Mouse (Mus musculus) brain, embryonic 18.5 days (tissue): Measurements from ENCODE around the gene Ptafr.
"Not testable (repeated sequence)": the region's sequence is repeated elsewhere in the genome, so short reads cannot be mapped to it uniquely, and the experiment has no call there.

ENCODE experiments used
- DNase-seq: peaks from one replicate; pipeline ENCODE4 v3.0.0-alpha.2; 2012; ENCODE audit warnings: low read depth, low spot score

Gene Ptafr

GRCm38 (mm10) chr4:132555550-132555949 lies 8.3 kb upstream of the Ptafr start:
- DNase-seq, result not testable (repeated sequence)

GRCm38 (mm10) chr4:132563261-132563660 lies 606 bp upstream of the Ptafr start:
- no peak for DNase-seq

DNA sequence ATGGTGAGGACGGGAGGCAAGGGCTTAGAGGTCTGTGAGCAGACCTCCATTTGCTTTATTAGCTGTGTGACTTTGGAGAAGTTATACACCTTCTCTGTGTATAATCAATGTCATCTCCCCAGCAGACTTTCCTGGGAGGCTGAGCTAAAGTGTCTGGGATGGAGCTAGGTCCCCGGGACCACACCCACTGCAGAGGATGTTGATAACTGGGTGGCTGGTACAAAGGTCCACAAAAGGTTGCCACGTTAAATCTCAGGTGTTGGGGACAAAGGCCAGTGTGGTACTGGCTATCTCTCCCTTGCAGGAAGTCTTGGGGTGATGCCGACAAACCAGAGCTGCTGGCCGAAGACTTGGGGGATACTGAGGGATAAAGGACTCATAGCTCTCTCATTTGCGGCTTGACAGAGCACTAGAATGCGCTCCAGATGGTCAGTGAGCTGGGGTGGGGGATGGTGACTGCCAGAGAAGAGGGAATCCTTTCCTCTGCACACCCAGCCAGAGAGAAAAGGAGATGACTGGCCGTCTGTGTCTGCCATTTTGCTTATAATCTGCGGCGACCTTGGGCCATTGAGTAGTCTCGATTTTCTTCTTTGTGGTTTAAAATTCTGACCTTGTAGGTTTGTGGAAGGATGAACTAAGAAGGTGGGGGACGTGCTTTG lies 1.4 kb downstream of the Ptafr start:
- no peak for DNase-seq

DNA sequence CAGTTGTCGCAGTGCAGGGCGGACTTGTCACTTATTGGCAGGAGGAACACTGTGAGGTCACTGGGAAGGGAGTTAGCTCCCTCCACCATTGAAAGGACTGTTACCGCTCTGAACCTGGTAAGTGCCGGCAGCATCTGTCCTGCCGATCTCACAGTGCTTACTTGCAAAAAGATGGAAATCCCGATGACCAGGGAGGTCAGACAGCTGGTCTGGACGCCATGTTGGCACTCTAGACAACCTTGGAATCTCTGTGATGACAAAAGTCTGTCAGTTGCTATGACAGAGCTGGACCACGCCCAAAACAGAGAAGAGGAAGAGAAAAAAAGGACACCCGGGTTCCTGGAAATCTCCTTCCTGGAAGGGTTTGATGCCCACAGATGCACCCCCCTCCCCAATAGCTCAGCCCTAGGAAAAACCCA lies 3.5 kb downstream of the Ptafr start:
- DNase-seq, result no peak

GRCm38 (mm10) chr4:132569115-132569514 lies 5.2 kb downstream of the Ptafr start:
- no peak for DNase-seq

GRCm38 (mm10) chr4:132571190-132571589 lies 7.3 kb downstream of the Ptafr start:
- no peak for DNase-seq

- DNase-seq, result no peak
Observed at GRCm38 (mm10) chr4:132573327-132573726, 9.5 kb downstream of the Ptafr start.

GRCm38 (mm10) chr4:132574809-132575347 lies 11.0 kb downstream of the Ptafr start:
- no peak for DNase-seq

DNA sequence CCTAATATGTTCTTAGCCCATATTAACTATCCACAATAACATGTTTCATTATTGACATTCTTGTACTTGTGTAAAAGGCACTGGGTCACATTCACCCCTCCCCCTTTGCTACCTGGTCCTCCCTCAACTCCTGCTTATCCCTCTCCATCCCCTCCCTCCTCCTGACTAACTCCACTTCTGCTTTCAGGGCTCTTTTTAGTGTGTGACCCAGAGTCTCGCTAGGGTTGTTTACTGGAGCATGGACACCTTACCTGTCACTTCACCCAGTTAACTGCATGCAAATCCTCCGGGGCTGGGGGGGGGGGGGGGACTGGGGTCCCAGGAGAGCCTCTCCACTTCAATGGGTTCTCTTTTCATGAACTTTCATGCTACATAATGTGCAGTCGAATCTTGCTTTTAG lies 19.9 kb downstream of the Ptafr start:
- no peak for DNase-seq

DNA sequence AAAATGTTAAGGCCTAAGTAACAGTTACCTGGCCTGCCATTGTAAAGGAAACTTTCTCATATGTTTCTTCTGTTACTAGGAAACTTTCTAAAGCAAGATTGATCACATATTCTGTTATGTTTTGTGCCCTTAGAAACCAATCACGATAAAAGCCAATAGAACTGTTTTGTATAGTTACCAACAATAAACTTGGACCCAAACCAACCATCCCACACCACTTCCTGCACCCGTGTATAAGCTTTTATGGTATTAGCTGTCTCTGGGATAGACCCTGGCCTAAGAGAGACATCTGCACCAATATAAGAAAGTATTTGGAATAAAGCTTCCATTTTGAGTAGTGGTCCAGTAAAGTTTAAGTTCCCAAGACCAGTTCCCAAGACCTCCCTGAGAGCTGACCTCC lies 21.1 kb downstream of the Ptafr start:
- no peak for DNase-seq

- DNase-seq, result no peak
Observed at GRCm38 (mm10) chr4:132586282-132586681, 22.4 kb downstream of the Ptafr start.

DNA sequence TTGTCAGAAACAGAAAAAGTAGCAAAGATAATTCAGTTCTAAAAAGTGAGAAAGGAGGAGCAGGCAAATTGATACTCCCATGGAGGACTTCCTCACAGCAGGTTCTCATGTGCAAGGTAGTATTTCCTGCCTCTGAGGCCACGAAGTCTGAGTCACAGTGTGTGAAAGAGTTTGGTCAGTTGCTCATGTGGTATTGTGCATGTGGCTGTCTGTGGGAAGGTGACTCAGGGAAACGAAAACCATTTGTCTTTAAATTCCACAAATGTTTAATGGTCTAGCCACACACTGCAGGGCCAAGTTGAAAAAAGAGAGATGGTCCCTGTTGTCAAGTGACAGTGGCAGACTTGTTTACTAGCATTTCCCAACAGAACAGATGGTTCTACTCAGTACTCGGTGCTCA lies 24.6 kb downstream of the Ptafr start:
- DNase-seq, result no peak

DNA sequence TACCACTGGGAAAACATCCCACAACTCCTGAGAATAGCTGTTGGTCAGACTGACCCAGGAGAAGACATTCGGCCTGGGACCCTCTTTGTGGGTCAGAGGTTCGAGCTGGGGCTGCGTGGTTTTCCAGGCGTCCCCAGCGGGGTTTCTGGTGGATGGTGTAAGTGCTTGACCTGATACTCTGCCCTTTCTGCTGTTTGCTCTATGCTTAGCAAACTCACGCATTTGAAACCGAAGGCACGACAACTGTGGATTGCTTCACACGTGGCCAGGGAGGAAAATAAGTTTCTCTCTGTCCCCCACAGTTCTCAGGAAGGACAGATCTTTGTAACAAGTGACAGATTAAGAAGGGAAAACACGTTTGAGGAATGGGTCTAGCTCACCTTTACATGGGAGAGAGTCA lies 26.8 kb downstream of the Ptafr start:
- DNase-seq, result no peak

- no peak for DNase-seq
Observed at GRCm38 (mm10) chr4:132592958-132593357, 29.1 kb downstream of the Ptafr start.

DNA sequence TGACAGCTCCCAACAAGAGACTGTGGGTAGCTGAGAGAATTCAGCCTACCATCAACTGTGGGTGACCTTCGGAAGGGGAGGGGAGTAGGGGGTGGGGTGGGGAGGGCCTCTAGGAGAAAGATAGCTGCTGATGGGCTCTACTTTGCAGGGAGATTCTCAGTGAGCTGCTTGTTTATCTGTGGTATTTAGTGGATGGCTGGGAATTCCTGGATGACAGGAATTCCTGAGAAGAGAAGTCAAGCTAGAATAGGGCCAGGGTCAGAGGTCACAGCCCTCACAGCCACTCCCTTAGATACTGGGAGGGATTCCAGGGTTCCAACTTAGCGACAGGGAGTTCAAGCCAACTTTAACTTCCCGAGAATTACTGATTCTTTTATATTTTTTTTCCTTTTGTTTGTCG lies 30.3 kb downstream of the Ptafr start:
- no peak for DNase-seq

- DNase-seq, result no peak
Observed at GRCm38 (mm10) chr4:132598861-132599260, 35.0 kb downstream of the Ptafr start.

GRCm38 (mm10) chr4:132599764-132600163 lies 35.9 kb downstream of the Ptafr start:
- DNase-seq, result no peak

GRCm38 (mm10) chr4:132600465-132600864 lies 36.6 kb downstream of the Ptafr start:
- no peak for DNase-seq

DNA sequence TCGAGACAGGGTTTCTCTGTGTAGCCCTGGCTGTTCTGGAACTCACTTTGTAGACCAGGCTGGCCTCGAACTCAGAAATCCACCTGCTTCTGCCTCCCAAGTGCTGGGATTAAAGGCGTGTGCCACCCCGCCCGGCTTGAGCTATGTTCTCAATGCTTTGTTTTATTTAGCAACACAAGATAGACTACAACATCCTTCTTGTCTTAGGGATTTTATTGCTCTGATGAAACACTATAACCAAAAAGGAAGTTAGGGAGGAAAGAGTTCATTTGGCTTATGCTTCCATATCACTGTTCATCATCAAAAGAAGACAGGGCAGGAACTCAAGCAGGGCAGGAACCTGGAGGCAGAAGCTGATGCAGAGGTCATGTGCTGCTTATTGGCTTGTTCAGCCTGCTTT lies 37.4 kb downstream of the Ptafr start:
- not testable (repeated sequence) for DNase-seq

DNA sequence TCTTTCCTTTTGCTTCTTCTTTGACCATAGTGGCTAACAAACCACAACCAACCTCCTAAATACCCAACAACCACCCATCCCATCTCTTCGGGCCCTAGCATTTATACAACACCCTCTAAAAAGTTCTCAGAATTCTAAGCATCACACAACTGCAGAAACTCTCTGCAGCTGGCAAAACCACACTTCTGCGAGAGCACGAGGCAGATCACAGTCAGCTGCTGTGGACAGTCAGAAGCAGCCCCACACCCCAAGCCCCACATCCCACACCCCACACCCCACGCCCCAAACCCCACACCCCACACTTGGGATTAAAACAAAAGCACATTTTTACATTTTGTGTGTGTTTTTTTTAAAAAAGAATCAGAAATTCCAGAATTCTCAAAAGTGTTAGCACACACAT lies 39.6 kb downstream of the Ptafr start:
- no peak for DNase-seq

DNA sequence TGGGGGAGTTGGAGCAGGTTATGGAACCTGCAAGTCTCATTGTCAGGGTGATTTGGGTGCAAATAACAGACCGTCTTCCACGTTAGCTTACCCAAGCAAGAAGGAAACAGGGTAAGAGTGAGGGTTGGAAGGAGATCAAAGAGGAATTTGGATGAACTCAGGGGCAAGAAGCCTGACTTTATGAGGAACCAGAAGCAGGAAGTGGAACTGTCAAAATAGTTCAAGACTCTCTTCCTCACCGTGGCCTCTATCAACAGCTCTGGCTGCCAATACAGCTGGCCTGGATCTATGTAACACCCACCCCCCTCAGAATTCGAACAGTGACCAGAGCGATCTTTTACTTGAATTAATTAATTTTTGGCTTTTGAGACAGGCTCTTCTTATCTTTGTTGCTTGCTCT lies 41.9 kb downstream of the Ptafr start:
- no peak for DNase-seq

- no peak for DNase-seq
Observed at GRCm38 (mm10) chr4:132608147-132608546, 44.3 kb downstream of the Ptafr start.

DNA sequence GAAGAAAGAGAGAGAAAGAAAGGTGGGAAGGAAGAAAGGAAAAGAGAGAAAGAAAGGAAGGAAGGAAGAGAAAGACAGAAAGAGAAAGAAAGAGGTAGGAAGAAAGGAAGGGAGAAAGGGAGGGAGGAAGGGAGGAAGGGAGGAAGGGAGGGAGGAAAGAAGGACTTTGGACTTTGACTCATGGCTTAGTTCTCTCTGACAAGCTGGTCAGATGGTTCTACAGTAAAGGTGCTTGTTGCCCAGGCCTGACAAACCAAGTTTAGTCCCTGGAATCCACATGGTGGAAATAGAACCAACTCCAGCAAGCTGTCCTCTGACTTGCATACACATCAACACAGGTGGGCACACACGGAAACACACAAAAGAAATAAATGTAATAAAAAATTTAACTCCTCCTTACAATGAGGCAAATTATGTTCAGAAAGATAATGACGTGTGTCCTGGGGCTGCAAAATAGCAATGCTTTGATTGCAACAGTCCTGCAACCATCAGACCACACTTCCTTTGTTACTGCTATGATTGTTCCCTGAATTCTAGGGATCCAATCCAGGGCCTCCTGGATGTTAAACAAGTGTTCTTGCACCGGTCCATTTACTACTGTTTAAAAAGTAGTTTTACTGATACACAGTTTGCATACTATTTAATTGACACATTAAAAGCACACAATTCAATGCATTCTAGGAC lies 46.6 kb downstream of the Ptafr start:
- DNase-seq, result no peak
